Mouse (Mus musculus) kidney, adult 2 months (tissue): ENCODE data around the gene Pkp4. TPM values are rescaled to one million over a fixed set of nuclear protein-coding genes. Genes with fewer than 3 reads are reported as not detected.

Experiments used
- DNase-seq: peaks from one replicate; pipeline ENCODE4 v3.0.0; 2021
- H3K27ac ChIP-seq: fragments of 200-500 bp; 2 replicates; pipeline ENCODE4 v1.5.1; 2012; ENCODE audit warnings: low read depth, low read length, control low read depth, inconsistent platforms; ENCODE audit not compliant: insufficient read depth
- H3K27me3 ChIP-seq: fragments of 200-500 bp; replicated peaks from 2 replicates; pipeline ENCODE4 v1.6.1; 2012; ENCODE audit warnings: mild to moderate bottlenecking, moderate library complexity, low read length, inconsistent platforms; ENCODE audit not compliant: control insufficient read depth, insufficient read depth
- H3K36me3 ChIP-seq: fragments of 200-500 bp; 2 replicates; pipeline ENCODE4 v1.6.1; 2012; ENCODE audit warnings: mild to moderate bottlenecking, moderate library complexity, low read length, inconsistent platforms; ENCODE audit not compliant: control insufficient read depth, insufficient read depth
- H3K4me1 ChIP-seq: fragments of 200-500 bp; 2 replicates; pipeline ENCODE4 v1.6.1; 2011; ENCODE audit warnings: low read length; ENCODE audit not compliant: control insufficient read depth, insufficient read depth
- H3K4me3 ChIP-seq: fragments of 200-500 bp; 2 replicates; pipeline ENCODE4 v1.5.1; 2011; ENCODE audit warnings: mild to moderate bottlenecking, low read depth, low read length, control low read depth; ENCODE audit not compliant: insufficient read depth
- CTCF ChIP-seq: fragments of 200-500 bp; conservative IDR thresholded peaks from 2 replicates; pipeline ENCODE4 v1.5.1; 2011; ENCODE audit warnings: low read depth, mild to moderate bottlenecking, control low read depth, low read length, moderate library complexity, mixed read lengths; ENCODE audit not compliant: insufficient read depth, insufficient read length
- POLR2A ChIP-seq: fragments of 200-500 bp; IDR thresholded peaks from one replicate; pipeline ENCODE4 v1.6.1; 2011; ENCODE audit warnings: low read depth, low read length, control low read depth
- WGBS: fragments of 180-500 bp; shearing (Covaris S2); methylation state at CpG from one replicate; pipeline ENCODE4 v1.1.7; 2018; 5-methylcytosine and 5-hydroxymethylcytosine counted together
- polyA plus RNA-seq: library from polyadenylated mRNA; depleted of rRNA; stranded (reverse); fragments of >200 nt; gene quantifications from 2 replicates; pipeline ENCODE4 v1.2.3, GENCODE M21; 2012

Gene Pkp4
- polyA plus RNA-seq, 1 experiment, result 211 TPM

DNA sequence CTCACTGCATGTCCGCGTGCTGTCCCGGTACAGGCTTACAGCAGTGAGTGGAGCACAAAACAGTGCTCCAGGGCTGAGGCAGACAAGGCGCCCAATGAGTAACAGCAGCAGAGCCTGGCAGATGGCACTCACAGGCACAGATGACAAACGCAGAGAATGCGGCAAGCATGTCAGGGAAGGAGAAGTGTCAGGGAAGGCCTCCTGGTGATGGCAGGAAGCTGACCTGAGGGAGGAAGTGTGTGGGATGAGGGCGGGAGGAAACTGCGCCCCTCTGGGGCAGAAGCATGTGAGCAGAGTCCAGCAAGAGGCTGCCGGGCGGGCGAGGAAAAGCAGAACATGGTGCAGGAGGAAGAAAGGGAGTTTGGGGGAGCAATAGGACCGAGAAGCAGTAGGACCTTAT, 185.8 kb downstream of the Pkp4 start:
- Histone ChIP-seq H3K27me3 (no peaks in the 10 kb centered on the region), H3K4me1 (0 out of 2 replicates have a peak, but pooled peaks cover 3% of the 10 kb centered on the region), H3K36me3 (peaks cover 5% of the 10 kb centered on the region), H3K4me3 (no peak overlapping the region), H3K27ac (no peak overlapping the region)
- WGBS, result 56% methylated on average over 12 of the region's 12 CpGs
- no peak for DNase-seq
- no peak for TF ChIP-seq POLR2A
- no peak for TF ChIP-seq CTCF

DNA sequence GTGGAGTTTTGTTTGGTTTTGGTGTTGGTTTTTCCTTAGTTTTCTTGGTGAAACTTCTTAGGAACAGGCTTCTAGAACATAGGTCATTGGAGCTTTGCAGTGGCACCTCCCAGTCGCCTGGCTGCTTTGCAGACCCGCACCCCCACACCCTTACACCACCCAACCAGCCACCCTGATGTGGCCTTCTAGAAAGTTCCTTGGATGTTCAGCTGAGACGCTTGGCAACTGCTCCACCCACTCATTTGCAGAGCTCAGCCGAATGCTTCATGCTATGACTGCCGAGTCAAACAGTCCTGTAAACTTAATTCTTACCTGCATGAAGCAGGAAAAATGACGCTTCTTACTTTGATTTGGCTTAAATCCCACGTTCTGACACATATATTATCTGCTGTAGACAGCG, 187.9 kb downstream of the Pkp4 start:
- H3K27me3 ChIP-seq, result no peaks in the 10 kb centered on the region
- H3K4me3 ChIP-seq, result no peak overlapping the region
- TF ChIP-seq CTCF, result no peak
- no peak for TF ChIP-seq POLR2A
- DNase-seq, result no peak
- 0 out of 2 replicates have a peak, but pooled peaks cover 3% of the 10 kb centered on the region for H3K4me1 ChIP-seq
- H3K27ac ChIP-seq, result no peak overlapping the region
- 84% methylated on average over 8 of the region's 8 CpGs for WGBS
- H3K36me3 ChIP-seq, result peaks cover 5% of the 10 kb centered on the region

DNA sequence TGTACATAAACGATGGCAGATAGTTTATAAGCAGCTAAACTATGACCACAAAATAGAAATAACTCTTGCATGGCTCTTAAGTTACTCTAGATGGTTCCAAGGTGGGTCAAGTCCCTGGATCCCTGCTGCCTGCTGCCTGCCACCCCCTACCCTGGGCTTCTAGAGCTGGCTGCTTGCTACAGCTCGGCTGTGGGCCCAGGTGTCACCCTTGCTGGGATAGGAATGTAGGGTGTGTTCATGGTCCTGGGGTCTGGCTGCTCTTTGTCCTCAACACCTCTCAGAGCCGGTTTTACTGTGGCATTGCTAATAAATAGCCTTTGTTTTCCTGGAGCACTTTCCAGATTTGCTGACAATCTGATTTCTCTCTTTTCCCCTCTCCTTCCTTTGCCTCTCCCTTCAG, 189.4 kb downstream of the Pkp4 start:
- no peak overlapping the region for H3K4me3 ChIP-seq
- peaks cover 4% of the 10 kb centered on the region for H3K36me3 ChIP-seq
- no peaks in the 10 kb centered on the region for H3K27me3 ChIP-seq
- DNase-seq, result no peak
- 60% methylated on average over 3 of the region's 3 CpGs for WGBS
- no peak overlapping the region for H3K27ac ChIP-seq
- TF ChIP-seq CTCF (no peak), POLR2A (no peak)
- 0 out of 2 replicates have a peak, but pooled peaks cover 3% of the 10 kb centered on the region for H3K4me1 ChIP-seq

DNA sequence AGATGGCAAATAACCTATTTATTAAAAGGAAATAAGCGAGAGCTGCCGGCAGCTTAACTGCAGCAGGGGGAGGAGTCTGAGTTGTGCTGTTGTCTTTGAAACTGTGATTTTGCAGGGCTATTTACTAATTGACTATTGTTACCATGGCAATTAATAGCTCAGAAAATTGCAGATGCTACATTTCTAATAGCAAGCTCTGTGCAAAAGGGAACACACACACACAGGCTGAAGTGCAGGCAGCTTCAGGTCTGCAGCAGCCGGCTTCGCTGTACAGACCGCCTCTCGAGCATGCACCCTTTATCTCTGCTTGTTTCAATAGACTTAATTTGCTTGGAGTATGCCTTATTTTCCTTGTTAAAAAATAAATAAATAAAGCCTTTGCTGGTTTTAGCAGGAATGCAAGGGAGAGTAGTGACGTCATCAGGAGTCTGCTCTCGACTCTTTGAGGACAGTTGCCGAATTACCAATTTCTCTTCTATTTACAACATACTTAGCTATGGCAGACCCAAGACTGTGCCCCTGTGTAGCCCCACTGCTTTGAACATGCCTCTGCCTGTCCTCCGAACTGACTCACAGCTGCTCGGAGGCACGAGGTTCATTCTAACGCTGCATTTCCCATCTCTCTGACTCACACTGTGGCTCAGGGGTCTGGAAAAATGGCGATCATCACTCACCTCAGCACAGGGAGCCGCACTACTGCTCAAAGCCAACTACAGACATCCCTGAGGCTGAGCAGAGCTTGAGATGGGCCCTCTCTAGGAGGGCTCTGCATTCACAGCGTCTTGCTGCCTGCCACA, 190.9 kb downstream of the Pkp4 start:
- DNase-seq, result no peak
- no peak overlapping the region for H3K27ac ChIP-seq
- H3K27me3 ChIP-seq, result no peaks in the 10 kb centered on the region
- no peaks in the 10 kb centered on the region for H3K4me1 ChIP-seq
- TF ChIP-seq POLR2A, result no peak
- no peak for TF ChIP-seq CTCF
- peaks cover 4% of the 10 kb centered on the region for H3K36me3 ChIP-seq
- H3K4me3 ChIP-seq, result no peak overlapping the region
- 85% methylated on average over 16 of the region's 16 CpGs for WGBS

DNA sequence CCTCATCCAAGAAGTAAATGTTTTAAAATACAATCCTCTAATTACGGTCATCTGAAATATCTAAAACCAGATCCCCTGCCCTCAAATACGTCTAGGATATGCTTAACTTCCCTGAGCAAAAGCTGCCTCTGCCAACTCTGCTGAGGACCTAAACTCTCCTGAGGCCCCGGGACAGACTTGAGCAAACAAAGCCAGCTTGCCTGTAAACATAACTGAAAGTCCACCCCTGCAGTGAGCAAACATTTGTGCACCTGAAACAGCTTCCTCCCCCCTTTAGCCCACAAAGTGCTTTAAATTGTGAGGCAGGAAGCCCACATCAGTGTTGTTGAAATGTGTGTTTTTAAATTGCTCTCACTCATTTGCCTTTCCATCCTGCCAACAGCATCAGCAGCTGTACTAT, 193.2 kb downstream of the Pkp4 start:
- no peak for TF ChIP-seq POLR2A
- no peak for TF ChIP-seq CTCF
- Histone ChIP-seq H3K27me3 (no peaks in the 10 kb centered on the region), H3K4me3 (no peak overlapping the region), H3K36me3 (peaks cover 2% of the 10 kb centered on the region), H3K27ac (no peak overlapping the region), H3K4me1 (no peaks in the 10 kb centered on the region)
- DNase-seq, result no peak
- WGBS, result 80% methylated on average over 3 of the region's 3 CpGs

DNA sequence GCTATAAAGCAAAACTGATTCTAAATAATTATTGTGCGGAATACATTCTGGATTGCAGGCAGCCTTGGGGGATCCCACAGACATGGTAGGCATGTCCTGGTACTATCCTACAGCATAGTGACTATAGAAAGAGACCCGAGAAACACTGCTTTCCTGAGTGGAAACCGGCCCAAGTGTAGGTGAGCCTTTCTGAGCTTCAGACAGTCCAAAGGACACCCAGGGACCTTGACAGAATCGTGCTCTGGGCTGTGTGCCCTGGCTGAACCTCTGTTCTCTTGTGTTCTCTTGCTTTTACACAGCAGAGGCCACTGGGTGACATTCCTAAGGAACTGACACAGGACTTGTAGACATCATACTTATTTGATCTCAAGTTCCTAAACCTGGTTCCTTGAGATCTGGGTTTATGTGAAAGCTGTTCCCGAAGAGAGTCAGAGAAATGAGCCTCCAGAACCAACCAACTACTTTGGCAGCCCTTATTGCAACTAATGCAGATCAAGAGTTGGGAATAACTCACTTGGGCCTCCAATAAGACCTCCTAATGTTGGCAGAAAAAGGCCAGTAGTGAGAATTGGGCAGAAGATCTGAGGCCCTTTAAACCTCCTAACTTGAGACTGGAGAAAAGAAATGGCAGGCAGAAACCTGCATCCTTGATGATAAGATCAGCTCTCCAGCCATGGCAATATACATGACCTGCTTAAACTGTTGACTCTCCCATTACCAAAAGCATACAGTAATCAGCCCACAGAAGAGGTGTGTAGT, 195.1 kb downstream of the Pkp4 start:
- Histone ChIP-seq H3K36me3 (peaks cover 2% of the 10 kb centered on the region), H3K27ac (no peak overlapping the region), H3K4me1 (no peaks in the 10 kb centered on the region), H3K27me3 (no peaks in the 10 kb centered on the region), H3K4me3 (no peak overlapping the region)
- TF ChIP-seq CTCF (no peak), POLR2A (no peak)
- no peak for DNase-seq
- 83% methylated on average over 5 of the region's 5 CpGs for WGBS

DNA sequence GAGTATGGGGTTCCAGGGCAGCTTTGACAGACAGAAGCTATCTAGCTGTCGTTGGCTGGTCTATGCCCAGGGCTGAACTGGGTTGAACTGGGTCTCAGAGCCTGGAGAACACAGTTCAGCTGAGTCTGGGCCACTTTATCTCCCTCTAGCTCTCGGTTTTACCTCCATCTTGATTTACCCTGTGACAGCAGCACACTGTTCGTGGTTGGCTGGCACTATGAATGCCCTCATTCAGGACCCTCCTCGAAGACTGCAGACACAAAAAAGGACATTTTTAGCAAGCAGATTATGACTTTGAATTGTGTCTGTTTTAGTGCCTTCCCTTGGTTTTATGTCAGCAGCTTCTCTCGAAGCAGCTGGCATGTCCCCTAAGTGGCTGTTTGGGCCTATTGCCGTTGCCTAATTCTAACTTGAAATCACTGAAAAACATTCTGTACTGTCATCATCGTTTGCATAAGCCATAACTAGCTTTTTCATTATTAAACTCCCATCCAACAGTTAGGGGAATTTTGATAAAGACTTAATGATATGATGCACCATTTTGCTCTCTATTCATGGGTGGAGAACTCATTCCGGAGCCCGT, 199.2 kb downstream of the Pkp4 start:
- WGBS, result 79% methylated on average over 9 of the region's 9 CpGs
- TF ChIP-seq CTCF, result no peak
- TF ChIP-seq POLR2A, result no peak

More for the DNA sequence above, 199.2 kb downstream of the Pkp4 start:
- Histone ChIP-seq H3K27ac (no peak overlapping the region), H3K36me3 (peaks cover 1% of the 10 kb centered on the region), H3K27me3 (no peaks in the 10 kb centered on the region), H3K4me3 (no peak overlapping the region), H3K4me1 (no peaks in the 10 kb centered on the region)
- no peak for DNase-seq
